Mouse (Mus musculus) forebrain, embryonic 11.5 days (tissue): ENCODE data around the gene Ang4. TPM values are rescaled to one million over a fixed set of nuclear protein-coding genes. Genes with fewer than 3 reads are reported as not detected.
"Not testable (repeated sequence)": the region's sequence is repeated elsewhere in the genome, so short reads cannot be mapped to it uniquely, and the experiment has no call there.

Source experiments
- ATAC-seq: fragments of 200-750 bp; cut with Nextera tagmentation; replicated peaks from 2 replicates; pipeline ENCODE4 v1.8.0; 2017; ENCODE audit warnings: moderate TSS enrichment; ENCODE audit not compliant: low FRiP score
- DNase-seq: peaks from one replicate; pipeline ENCODE4 v3.0.0-alpha.2; 2017; ENCODE audit warnings: low spot score
- H3K27ac ChIP-seq: fragments of 300-500 bp; sonication (generic); 2 replicates; pipeline ENCODE4 v1.5.1; 2014; ENCODE audit warnings: low read depth, low read length
- H3K27me3 ChIP-seq: fragments of 300-500 bp; sonication (generic); 2 replicates; pipeline ENCODE4 v1.6.1; 2014; ENCODE audit warnings: mild to moderate bottlenecking, low read length, mixed read lengths; ENCODE audit not compliant: control insufficient read depth, insufficient read depth
- H3K36me3 ChIP-seq: fragments of 300-500 bp; sonication (generic); 2 replicates; pipeline ENCODE4 v1.6.1; 2014; ENCODE audit warnings: mild to moderate bottlenecking, low read length, moderate library complexity, mixed read lengths; ENCODE audit not compliant: control insufficient read depth, insufficient read depth
- H3K4me1 ChIP-seq: fragments of 300-500 bp; sonication (generic); replicated peaks from 2 replicates; pipeline ENCODE4 v1.6.1; 2014; ENCODE audit warnings: low read length, mixed read lengths; ENCODE audit not compliant: control insufficient read depth, insufficient read depth
- H3K4me2 ChIP-seq: fragments of 300-500 bp; sonication (generic); 2 replicates; pipeline ENCODE4 v1.6.1; 2014; ENCODE audit warnings: low read depth, mild to moderate bottlenecking, low read length, moderate library complexity, mixed read lengths; ENCODE audit not compliant: severe bottlenecking
- H3K4me3 ChIP-seq: fragments of 300-500 bp; sonication (generic); 2 replicates; pipeline ENCODE4 v1.5.1; 2014; ENCODE audit warnings: low read depth, low read length
- H3K9ac ChIP-seq: fragments of 300-500 bp; sonication (generic); 2 replicates; pipeline ENCODE4 v1.6.1; 2014; ENCODE audit warnings: low read length
- H3K9me3 ChIP-seq: fragments of 300-500 bp; sonication (generic); 2 replicates; pipeline ENCODE4 v1.6.1; 2016; ENCODE audit warnings: low read length, mixed read lengths; ENCODE audit not compliant: control insufficient read depth
- WGBS: fragments of 180-500 bp; shearing (Covaris S2); extraction: QIAGEN DNeasy Blood & Tissue Kit; methylation state at CpG from one replicate; pipeline ENCODE4 v1.1.7; 2014; 5-methylcytosine and 5-hydroxymethylcytosine counted together
- polyA plus RNA-seq: library from polyadenylated mRNA; unstranded; fragments of >200 nt; fragmentation: Nextera tagmentation; extraction: Ambion mirVana; gene quantifications from 2 replicates; pipeline ENCODE4 v1.2.1, GENCODE M21; 2014

Gene Ang4
- not detected in 2 replicates for polyA plus RNA-seq

- Histone ChIP-seq H3K4me2 (no peak within 1 kb of the TSS), H3K36me3 (no peaks in the 10 kb centered on the region), H3K27ac (no peak within 1 kb of the TSS), H3K9me3 (no peaks in the 10 kb centered on the region), H3K27me3 (no peaks in the 10 kb centered on the region), H3K9ac (no peak within 1 kb of the TSS), H3K4me1 (no peaks in the 10 kb centered on the region), H3K4me3 (no peak within 1 kb of the TSS)
- 80% methylated on average over 5 of the region's 5 CpGs for WGBS
- DNase-seq (no peak), ATAC-seq (no peak)
Measured at GRCm38 (mm10) chr14:51773490-51773889, at the start of gene Ang4. Gene Ang4 (minus strand): TSS chr14:51773590.

GRCm38 (mm10) chr14:51799746-51800145 is 26.4 kb upstream of the Ang4 start, which contains the start of gene AY358078:
Gene AY358078 (plus strand): TSS chr14:51800046.
- Histone ChIP-seq H3K4me2 (no peak within 1 kb of the TSS), H3K9ac (no peak within 1 kb of the TSS), H3K36me3 (no peaks in the 10 kb centered on the region), H3K27me3 (no peaks in the 10 kb centered on the region), H3K9me3 (no peaks in the 10 kb centered on the region), H3K4me1 (no peaks in the 10 kb centered on the region), H3K27ac (no peak within 1 kb of the TSS), H3K4me3 (no peak within 1 kb of the TSS)
- no peak for ATAC-seq
- WGBS, result 84% methylated on average over 2 of the region's 2 CpGs
- no peak for DNase-seq

GRCm38 (mm10) chr14:51794106-51794505 is 20.7 kb upstream of the Ang4 start:
- no peak overlapping the region for H3K4me2 ChIP-seq

GRCm38 (mm10) chr14:51789196-51789595 is 15.8 kb upstream of the Ang4 start:
- Histone ChIP-seq H3K9ac (no peak overlapping the region), H3K36me3 (no peaks in the 10 kb centered on the region), H3K27ac (no peak overlapping the region), H3K4me2 (no peak overlapping the region), H3K9me3 (no peaks in the 10 kb centered on the region), H3K27me3 (no peaks in the 10 kb centered on the region), H3K4me3 (no peak overlapping the region), H3K4me1 (no peaks in the 10 kb centered on the region)
- no peak for ATAC-seq
- 84% methylated on average over 2 of the region's 2 CpGs for WGBS
- DNase-seq, result no peak

More at GRCm38 (mm10) chr14:51794106-51794505, 20.7 kb upstream of the Ang4 start:
- H3K4me3 ChIP-seq, result no peak overlapping the region
- DNase-seq (no peak), ATAC-seq (no peak)
- WGBS, result 90% methylated on average over 2 of the region's 2 CpGs
- H3K4me1 ChIP-seq, result no peaks in the 10 kb centered on the region
- H3K27ac ChIP-seq, result no peak overlapping the region
- no peak overlapping the region for H3K9ac ChIP-seq
- H3K9me3 ChIP-seq, result no peaks in the 10 kb centered on the region
- no peaks in the 10 kb centered on the region for H3K27me3 ChIP-seq
- no peaks in the 10 kb centered on the region for H3K36me3 ChIP-seq

GRCm38 (mm10) chr14:51787061-51787460 is 13.7 kb upstream of the Ang4 start:
- Histone ChIP-seq H3K27ac (no peak overlapping the region), H3K27me3 (no peaks in the 10 kb centered on the region), H3K4me1 (no peaks in the 10 kb centered on the region), H3K9me3 (no peaks in the 10 kb centered on the region), H3K36me3 (no peaks in the 10 kb centered on the region), H3K9ac (no peak overlapping the region), H3K4me3 (no peak overlapping the region), H3K4me2 (no peak overlapping the region)
- WGBS, result 84% methylated on average over 5 of the region's 5 CpGs
- DNase-seq (no peak), ATAC-seq (no peak)

GRCm38 (mm10) chr14:51786335-51786734 is 12.9 kb upstream of the Ang4 start:
- H3K27ac ChIP-seq, result no peak overlapping the region
- H3K4me2 ChIP-seq, result no peak overlapping the region
- H3K9me3 ChIP-seq, result no peaks in the 10 kb centered on the region
- no peaks in the 10 kb centered on the region for H3K36me3 ChIP-seq
- H3K4me1 ChIP-seq, result no peaks in the 10 kb centered on the region
- no peaks in the 10 kb centered on the region for H3K27me3 ChIP-seq
- DNase-seq, result no peak
- ATAC-seq, result no peak
- H3K4me3 ChIP-seq, result no peak overlapping the region
- H3K9ac ChIP-seq, result no peak overlapping the region
- 76% methylated on average over 4 of the region's 4 CpGs for WGBS

- no peaks in the 10 kb centered on the region for H3K27me3 ChIP-seq
- H3K9ac ChIP-seq, result no peak overlapping the region
- H3K36me3 ChIP-seq, result no peaks in the 10 kb centered on the region
- ATAC-seq, result no peak
- no peak for DNase-seq
- no peaks in the 10 kb centered on the region for H3K4me1 ChIP-seq
- H3K9me3 ChIP-seq, result no peaks in the 10 kb centered on the region
- H3K4me3 ChIP-seq, result no peak overlapping the region
- WGBS, result 87% methylated on average over 4 of the region's 4 CpGs
- no peak overlapping the region for H3K27ac ChIP-seq
- H3K4me2 ChIP-seq, result no peak overlapping the region
Measured at GRCm38 (mm10) chr14:51778865-51779481, 5.6 kb upstream of the Ang4 start.

GRCm38 (mm10) chr14:51777791-51778190 is 4.4 kb upstream of the Ang4 start:
- Histone ChIP-seq H3K9me3 (no peaks in the 10 kb centered on the region), H3K27ac (no peak overlapping the region), H3K4me3 (no peak overlapping the region), H3K27me3 (no peaks in the 10 kb centered on the region), H3K4me2 (no peak overlapping the region), H3K4me1 (no peaks in the 10 kb centered on the region), H3K9ac (no peak overlapping the region), H3K36me3 (no peaks in the 10 kb centered on the region)
- 86% methylated on average over 1 of the region's 1 CpGs for WGBS
- DNase-seq (no peak), ATAC-seq (no peak)

GRCm38 (mm10) chr14:51771378-51771777 is 2.0 kb downstream of the Ang4 start:
- H3K4me1 ChIP-seq, H3K27ac ChIP-seq, ATAC-seq, H3K9me3 ChIP-seq, H3K9ac ChIP-seq, H3K4me3 ChIP-seq, DNase-seq, H3K36me3 ChIP-seq, H3K4me2 ChIP-seq, H3K27me3 ChIP-seq: not testable (repeated sequence)
- 83% methylated on average over 1 of the region's 1 CpGs for WGBS
